Mouse (Mus musculus) small intestine, adult 2 months (tissue): ENCODE results near the gene Zfp553.

Source experiments
- CTCF ChIP-seq: fragments of 200-500 bp; IDR thresholded peaks from 2 replicates; pipeline ENCODE4 v1.5.1; 2012; ENCODE audit warnings: low read depth, mild to moderate bottlenecking, control low read depth, inconsistent platforms, low read length, moderate library complexity, mixed read lengths; ENCODE audit not compliant: insufficient replicate concordance, insufficient read length; ENCODE audit errors: extremely low read depth
- POLR2A ChIP-seq: fragments of 200-500 bp; IDR thresholded peaks from 2 replicates; pipeline ENCODE4 v1.6.1; 2012; ENCODE audit warnings: low read depth, mild to moderate bottlenecking, control low read depth, inconsistent platforms, low read length, moderate library complexity

- no peak for TF ChIP-seq POLR2A
- TF ChIP-seq CTCF, result no peak
Observed at GRCm38 (mm10) chr7:127212432-127213250, 20.2 kb upstream of the Zfp553 start.
